Mouse (Mus musculus): ENCODE data around the gene Igf1r.
A peak's percentile ranks its signal among the peaks of the same experiment; 100 is the strongest.

The Igf1r gene

GRCm38 (mm10) chr7:68049048-68049447 lies 96.4 kb downstream of the Igf1r start:
- DNase-seq (ENCODE audit: low read depth, low spot score), result no peak

- no peak for DNase-seq (ENCODE audit: low read depth, low spot score)
Measured at GRCm38 (mm10) chr7:68053002-68053624, 100.5 kb downstream of the Igf1r start.

- no peak for DNase-seq (ENCODE audit: low read depth, low spot score)
Measured at GRCm38 (mm10) chr7:68054498-68054897, 101.9 kb downstream of the Igf1r start.

- DNase-seq (ENCODE audit: low read depth, low spot score), result no peak
Measured at GRCm38 (mm10) chr7:68054956-68055355, 102.3 kb downstream of the Igf1r start.

- no peak for DNase-seq (ENCODE audit: low read depth, low spot score)
Measured at GRCm38 (mm10) chr7:68057010-68057409, 104.4 kb downstream of the Igf1r start.

GRCm38 (mm10) chr7:68059690-68060089 lies 107.1 kb downstream of the Igf1r start:
- DNase-seq (ENCODE audit: low read depth, low spot score), result no peak

- no peak for DNase-seq (ENCODE audit: low read depth, low spot score)
Measured at GRCm38 (mm10) chr7:68061434-68061833, 108.8 kb downstream of the Igf1r start.

GRCm38 (mm10) chr7:68062170-68062848 lies 109.7 kb downstream of the Igf1r start:
- DNase-seq (ENCODE audit: low read depth, low spot score), result no peak

GRCm38 (mm10) chr7:68062849-68063208 lies 110.2 kb downstream of the Igf1r start:
- no peak for DNase-seq (ENCODE audit: low read depth, low spot score)

- no peak for DNase-seq (ENCODE audit: low read depth, low spot score)
Measured at GRCm38 (mm10) chr7:68063711-68064110, 111.1 kb downstream of the Igf1r start.

GRCm38 (mm10) chr7:68064120-68064519 lies 111.5 kb downstream of the Igf1r start:
- DNase-seq (ENCODE audit: low read depth, low spot score), result no peak

- DNase-seq (ENCODE audit: low read depth, low spot score), result no peak
Measured at GRCm38 (mm10) chr7:68064647-68065362, 112.2 kb downstream of the Igf1r start.

GRCm38 (mm10) chr7:68065904-68066303 lies 113.3 kb downstream of the Igf1r start:
- DNase-seq (ENCODE audit: low read depth, low spot score), result no peak

- DNase-seq (ENCODE audit: low read depth, low spot score), result no peak
Measured at GRCm38 (mm10) chr7:68067321-68067720, 114.7 kb downstream of the Igf1r start.

- DNase-seq (ENCODE audit: low read depth, low spot score), result no peak
Measured at GRCm38 (mm10) chr7:68069324-68069723, 116.7 kb downstream of the Igf1r start.

GRCm38 (mm10) chr7:68070030-68070429 lies 117.4 kb downstream of the Igf1r start:
- no peak for DNase-seq (ENCODE audit: low read depth, low spot score)

GRCm38 (mm10) chr7:68070626-68071025 lies 118.0 kb downstream of the Igf1r start:
- no peak for DNase-seq (ENCODE audit: low read depth, low spot score)

- no peak for DNase-seq (ENCODE audit: low read depth, low spot score)
Measured at GRCm38 (mm10) chr7:68071050-68071449, 118.4 kb downstream of the Igf1r start.

GRCm38 (mm10) chr7:68071749-68072148 lies 119.1 kb downstream of the Igf1r start:
- DNase-seq (ENCODE audit: low read depth, low spot score), result no peak

- DNase-seq (ENCODE audit: low read depth, low spot score), result no peak
Measured at GRCm38 (mm10) chr7:68072524-68073459, 120.2 kb downstream of the Igf1r start.

GRCm38 (mm10) chr7:68073460-68073806 lies 120.8 kb downstream of the Igf1r start:
- DNase-seq (ENCODE audit: low read depth, low spot score), result peak; percentile 67

- no peak for DNase-seq (ENCODE audit: low read depth, low spot score)
Measured at GRCm38 (mm10) chr7:68074748-68075147, 122.1 kb downstream of the Igf1r start.
